Mouse (Mus musculus): Measurements from ENCODE around the gene Hsf4.

The Hsf4 gene

GRCm38 (mm10) chr8:105285514-105285913 lies 15.9 kb downstream of the Hsf4 start:
- DNase-seq: peak; percentile 49 to 56

GRCm38 (mm10) chr8:105286907-105287306 lies 17.3 kb downstream of the Hsf4 start:
- peak in 1 of 2 experiments; percentile 13 for DNase-seq

GRCm38 (mm10) chr8:105288231-105288630 lies 18.6 kb downstream of the Hsf4 start:
- peak in 1 of 2 experiments; percentile 10 for DNase-seq

- peak; percentile 99 for DNase-seq
These were observed 19.5 kb downstream of the Hsf4 start for GRCm38 (mm10) chr8:105288958-105289732.

GRCm38 (mm10) chr8:105289805-105290460 lies 20.3 kb downstream of the Hsf4 start, which contains the start of gene 4931428F04Rik:
TSS of gene 4931428F04Rik (minus strand) at chr8:105289864.
- peak; percentile 81 for DNase-seq

- DNase-seq: peak; percentile 97 to 99
These were observed 21.1 kb downstream of the Hsf4 start for GRCm38 (mm10) chr8:105290554-105291314.

GRCm38 (mm10) chr8:105291364-105291763 lies 21.8 kb downstream of the Hsf4 start:
- peak in 1 of 2 experiments; percentile 34 for DNase-seq

- DNase-seq: peak in 1 of 2 experiments; percentile 44
These were observed 22.2 kb downstream of the Hsf4 start for GRCm38 (mm10) chr8:105291802-105292201.

- peak in 1 of 2 experiments; percentile 22 for DNase-seq
These were observed 22.9 kb downstream of the Hsf4 start for GRCm38 (mm10) chr8:105292471-105292870.

GRCm38 (mm10) chr8:105293405-105293804 lies 23.8 kb downstream of the Hsf4 start:
- peak; percentile 84 to 94 for DNase-seq

GRCm38 (mm10) chr8:105294776-105295175 lies 25.2 kb downstream of the Hsf4 start:
- DNase-seq: peak in 1 of 2 experiments; percentile 32

GRCm38 (mm10) chr8:105295256-105295655 lies 25.7 kb downstream of the Hsf4 start:
- peak in 1 of 2 experiments; percentile 9 for DNase-seq

GRCm38 (mm10) chr8:105295895-105296573 lies 26.4 kb downstream of the Hsf4 start, which contains the start of gene Exoc3l:
TSS of gene Exoc3l (minus strand) at chr8:105296101.
- DNase-seq: peak in 1 of 2 experiments; percentile 19

GRCm38 (mm10) chr8:105297511-105298192 lies 28.1 kb downstream of the Hsf4 start, which contains the start of gene E2f4:
TSS of gene E2f4 (plus strand) at chr8:105297663.
- DNase-seq: peak; percentile 94 to 95

GRCm38 (mm10) chr8:105298351-105299252 lies 29.0 kb downstream of the Hsf4 start:
- peak in 1 of 2 experiments; percentile 48 for DNase-seq

GRCm38 (mm10) chr8:105299962-105300361 lies 30.4 kb downstream of the Hsf4 start:
- peak in 1 of 2 experiments; percentile 9 for DNase-seq

GRCm38 (mm10) chr8:105303396-105303795 lies 33.8 kb downstream of the Hsf4 start:
- no peak for DNase-seq

GRCm38 (mm10) chr8:105303874-105304273 lies 34.3 kb downstream of the Hsf4 start:
- no peak for DNase-seq

- peak in 1 of 2 experiments; percentile 20 for DNase-seq
These were observed 35.0 kb downstream of the Hsf4 start for GRCm38 (mm10) chr8:105304325-105305210.
